Mouse (Mus musculus): ENCODE data around the gene Spint3. TPM values are rescaled to one million over a fixed set of nuclear protein-coding genes. Genes with fewer than 3 reads are reported as not detected.
"Not testable (repeated sequence)": the region's sequence is repeated elsewhere in the genome, so short reads cannot be mapped to it uniquely, and the experiment has no call there.

Gene Spint3
- not detected in 2 replicates for polyA plus RNA-seq (2015; fragmentation: Nextera tagmentation; extraction: Ambion mirVana)

DNA sequence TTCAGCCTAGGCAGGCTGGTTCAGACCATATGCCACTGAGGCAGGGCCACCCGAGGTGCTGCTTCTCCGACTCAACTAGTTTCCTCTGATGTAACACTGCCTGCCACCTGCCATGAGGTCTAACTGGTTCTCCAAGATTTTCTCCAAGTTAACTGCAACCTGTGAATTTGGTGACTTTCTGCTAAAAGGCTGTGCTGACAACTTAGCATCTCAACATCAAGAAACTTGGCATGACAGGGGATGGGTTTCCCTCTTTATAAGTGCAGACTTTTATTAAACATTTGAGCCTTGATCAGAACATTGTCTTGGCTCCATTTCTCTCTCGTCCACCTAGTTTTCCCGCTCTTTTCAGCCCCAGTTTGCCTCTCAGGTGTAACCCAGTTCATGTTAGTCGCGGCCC is at the start of gene Spint3:
Spint3 (minus strand) TSS at position 101 of the 400 bp plus-strand sequence.
- not testable (repeated sequence) for H3K9me3 ChIP-seq (ENCODE audit: control insufficient read depth, low read length); H3K4me2 ChIP-seq (ENCODE audit: low read length); H3K4me1 ChIP-seq (ENCODE audit: control insufficient read depth, insufficient read depth, low read depth, low read length); H3K27me3 ChIP-seq (replicated peaks; ENCODE audit: control insufficient read depth, insufficient read depth, low read length); H3K4me3 ChIP-seq (ENCODE audit: low read length); H3K9ac ChIP-seq (ENCODE audit: low read depth, low read length); ATAC-seq; H3K36me3 ChIP-seq (ENCODE audit: control insufficient read depth, insufficient read depth, low read length); H3K27ac ChIP-seq (ENCODE audit: low read depth, low read length)
- 85% methylated on average over 6 of the region's 6 CpGs for WGBS

DNA sequence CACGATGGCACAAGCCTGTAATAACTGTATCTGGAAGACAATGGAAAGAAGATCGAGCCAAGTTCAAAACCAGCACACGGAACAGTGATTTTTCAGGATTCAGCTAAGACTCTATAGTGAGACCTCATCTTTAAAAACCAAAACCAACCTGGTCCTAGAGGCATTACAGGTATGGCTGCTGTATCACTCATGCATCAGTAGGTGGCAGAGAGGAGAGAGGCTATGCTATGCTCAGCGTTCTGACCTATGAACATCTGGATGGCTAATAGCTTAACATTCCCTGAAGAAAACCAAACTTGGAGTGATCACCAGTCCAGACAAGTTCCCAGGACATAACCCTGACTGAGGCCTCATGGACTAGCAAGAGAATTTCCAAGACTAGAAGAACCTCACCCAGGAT is 48.5 kb upstream of the Spint3 start:
- no peak overlapping the region for H3K27ac ChIP-seq (ENCODE audit: low read depth, low read length)
- 88% methylated on average over 4 of the region's 4 CpGs for WGBS
- H3K36me3 ChIP-seq (ENCODE audit: control insufficient read depth, insufficient read depth, low read length): no peaks in the 10 kb centered on the region
- no peaks in the 10 kb centered on the region for H3K4me1 ChIP-seq (ENCODE audit: control insufficient read depth, insufficient read depth, low read depth, low read length)
- H3K9me3 ChIP-seq (ENCODE audit: control insufficient read depth, low read length): no peaks in the 10 kb centered on the region
- ATAC-seq: no peak
- H3K9ac ChIP-seq (ENCODE audit: low read depth, low read length): no peak overlapping the region
- H3K4me2 ChIP-seq (ENCODE audit: low read length): no peak overlapping the region
- H3K4me3 ChIP-seq (ENCODE audit: low read length): no peak overlapping the region
- no peaks in the 10 kb centered on the region for H3K27me3 ChIP-seq (replicated peaks; ENCODE audit: control insufficient read depth, insufficient read depth, low read length)

DNA sequence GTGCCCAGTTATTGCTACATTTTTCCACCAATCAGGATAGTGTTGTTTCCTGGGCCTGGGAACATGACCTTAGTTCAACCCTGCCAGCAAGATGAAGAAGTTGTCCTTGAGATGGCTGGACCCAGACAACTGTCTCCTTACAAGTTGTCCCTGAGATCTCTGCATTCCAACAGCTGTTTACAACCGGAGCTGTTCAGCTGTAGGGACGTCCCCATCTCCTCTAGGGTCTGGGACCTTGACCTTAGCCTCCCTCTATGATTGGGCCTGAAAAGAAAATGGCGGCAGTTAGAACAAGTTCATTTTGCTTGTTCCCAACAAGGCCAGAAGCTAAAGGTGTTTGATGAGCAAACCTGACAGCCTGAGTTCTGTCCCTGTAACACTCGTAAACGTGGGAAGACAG is 45.8 kb upstream of the Spint3 start:
- 76% methylated on average over 5 of the region's 5 CpGs for WGBS
- Histone ChIP-seq H3K9ac (ENCODE audit: low read depth, low read length) (no peak overlapping the region), H3K27me3 (replicated peaks; ENCODE audit: control insufficient read depth, insufficient read depth, low read length) (no peaks in the 10 kb centered on the region), H3K27ac (ENCODE audit: low read depth, low read length) (no peak overlapping the region), H3K4me1 (ENCODE audit: control insufficient read depth, insufficient read depth, low read depth, low read length) (no peaks in the 10 kb centered on the region), H3K9me3 (ENCODE audit: control insufficient read depth, low read length) (no peaks in the 10 kb centered on the region), H3K4me3 (ENCODE audit: low read length) (no peak overlapping the region), H3K36me3 (ENCODE audit: control insufficient read depth, insufficient read depth, low read length) (no peaks in the 10 kb centered on the region), H3K4me2 (ENCODE audit: low read length) (no peak overlapping the region)
- ATAC-seq: no peak

DNA sequence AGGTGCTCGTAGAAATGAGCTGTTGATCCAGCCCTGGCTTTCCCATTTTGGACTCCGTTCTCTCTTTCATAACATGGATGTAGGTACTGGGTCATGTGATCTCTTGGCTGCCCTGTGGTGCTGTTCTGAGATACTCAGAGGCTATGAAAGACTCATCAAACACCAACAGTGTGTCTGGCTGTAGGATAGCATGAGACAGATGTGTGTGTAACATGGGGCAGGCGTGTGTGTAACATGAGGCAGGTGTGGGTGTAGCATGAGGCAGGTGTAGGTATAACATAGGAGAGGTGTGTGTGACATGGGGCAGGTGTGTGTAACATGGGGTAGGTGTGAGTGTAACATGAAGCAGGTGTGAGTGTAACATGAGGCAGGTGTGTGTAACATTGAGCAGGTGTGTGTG is 42.1 kb upstream of the Spint3 start:
- Histone ChIP-seq H3K27ac (ENCODE audit: low read depth, low read length) (no peak overlapping the region), H3K4me1 (ENCODE audit: control insufficient read depth, insufficient read depth, low read depth, low read length) (no peaks in the 10 kb centered on the region), H3K27me3 (replicated peaks; ENCODE audit: control insufficient read depth, insufficient read depth, low read length) (no peaks in the 10 kb centered on the region), H3K9me3 (ENCODE audit: control insufficient read depth, low read length) (no peaks in the 10 kb centered on the region), H3K4me3 (ENCODE audit: low read length) (no peak overlapping the region), H3K4me2 (ENCODE audit: low read length) (no peak overlapping the region), H3K36me3 (ENCODE audit: control insufficient read depth, insufficient read depth, low read length) (no peaks in the 10 kb centered on the region), H3K9ac (ENCODE audit: low read depth, low read length) (no peak overlapping the region)
- WGBS: 92% methylated on average over 3 of the region's 3 CpGs
- ATAC-seq: no peak

DNA sequence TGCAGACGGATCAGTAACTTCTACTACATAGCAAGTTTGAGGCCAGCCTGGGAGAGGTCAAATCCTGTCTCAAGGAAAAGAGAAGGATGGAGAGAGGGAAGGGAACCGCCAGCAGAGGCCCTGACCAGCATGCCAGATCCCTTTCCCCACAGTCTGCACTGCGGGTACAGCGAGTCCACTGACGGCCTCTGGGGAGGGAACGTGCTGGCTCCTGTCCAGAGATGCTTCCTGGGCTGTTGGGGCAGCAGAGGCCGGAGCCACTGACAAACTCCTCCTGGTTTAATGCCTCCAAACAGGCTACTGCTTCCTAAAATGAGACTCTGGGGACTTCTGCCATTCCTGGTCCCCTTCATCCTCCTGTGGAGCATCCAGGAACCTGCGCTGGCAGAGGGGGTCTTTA is 40.2 kb upstream of the Spint3 start, which contains the start of the genes Wfdc6b and Wfdc8:
Wfdc6b (plus strand) TSS at position 52 of the 400 bp plus-strand sequence.
Wfdc8 (minus strand) TSS at position 156 of the 400 bp plus-strand sequence.
- not testable (repeated sequence) for H3K4me2 ChIP-seq (ENCODE audit: low read length); H3K27me3 ChIP-seq (replicated peaks; ENCODE audit: control insufficient read depth, insufficient read depth, low read length); H3K4me1 ChIP-seq (ENCODE audit: control insufficient read depth, insufficient read depth, low read depth, low read length); H3K9me3 ChIP-seq (ENCODE audit: control insufficient read depth, low read length); H3K27ac ChIP-seq (ENCODE audit: low read depth, low read length); H3K36me3 ChIP-seq (ENCODE audit: control insufficient read depth, insufficient read depth, low read length); ATAC-seq; H3K4me3 ChIP-seq (ENCODE audit: low read length); H3K9ac ChIP-seq (ENCODE audit: low read depth, low read length)
- WGBS: 55% methylated on average over 8 of the region's 8 CpGs

DNA sequence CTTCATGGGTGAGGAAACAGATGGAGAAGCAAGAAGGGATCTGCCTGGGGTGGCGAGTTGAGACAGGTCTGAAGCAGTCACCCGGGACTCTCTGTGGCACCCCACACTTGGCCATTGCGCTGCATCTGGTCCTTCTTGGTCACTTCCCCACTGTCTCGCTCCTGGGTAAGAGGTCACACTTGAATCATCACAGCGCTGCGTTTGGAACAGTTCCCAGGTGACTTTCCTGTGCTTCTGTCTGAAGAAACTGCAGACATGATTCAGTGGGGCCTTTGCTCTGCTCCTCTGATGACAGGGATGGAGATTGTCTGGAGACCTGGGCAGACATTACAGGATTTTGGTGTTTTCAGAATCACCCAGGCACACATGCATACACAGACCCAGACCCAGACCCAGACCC is 35.5 kb upstream of the Spint3 start:
- H3K9ac ChIP-seq (ENCODE audit: low read depth, low read length): no peak overlapping the region
- no peak for ATAC-seq
- no peak overlapping the region for H3K27ac ChIP-seq (ENCODE audit: low read depth, low read length)
- H3K4me2 ChIP-seq (ENCODE audit: low read length): no peak overlapping the region
- H3K4me1 ChIP-seq (ENCODE audit: control insufficient read depth, insufficient read depth, low read depth, low read length): no peaks in the 10 kb centered on the region
- H3K27me3 ChIP-seq (replicated peaks; ENCODE audit: control insufficient read depth, insufficient read depth, low read length): no peaks in the 10 kb centered on the region
- no peaks in the 10 kb centered on the region for H3K36me3 ChIP-seq (ENCODE audit: control insufficient read depth, insufficient read depth, low read length)
- WGBS: 76% methylated on average over 6 of the region's 6 CpGs
- H3K4me3 ChIP-seq (ENCODE audit: low read length): no peak overlapping the region
- no peaks in the 10 kb centered on the region for H3K9me3 ChIP-seq (ENCODE audit: control insufficient read depth, low read length)

DNA sequence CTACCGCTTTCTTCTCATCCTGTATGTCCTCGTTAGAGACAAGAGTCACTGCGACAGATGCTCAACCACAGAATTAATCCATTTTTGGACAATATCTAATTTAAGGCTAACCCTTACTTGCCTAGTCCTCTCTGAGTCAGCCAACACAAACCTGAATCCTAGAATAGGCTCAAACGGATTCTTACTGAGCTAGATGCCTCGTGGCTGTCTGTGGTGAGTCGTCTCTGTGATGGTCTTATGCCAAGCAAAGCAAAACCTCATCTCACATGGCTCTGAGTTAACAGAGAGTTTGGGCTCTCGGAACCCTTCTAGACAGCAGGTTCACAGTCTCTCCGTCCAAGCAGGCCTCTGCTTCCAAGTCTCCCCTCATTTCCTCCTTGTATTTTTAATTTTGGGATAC is 31.2 kb upstream of the Spint3 start:
- Histone ChIP-seq H3K27ac (ENCODE audit: low read depth, low read length) (no peak overlapping the region), H3K36me3 (ENCODE audit: control insufficient read depth, insufficient read depth, low read length) (no peaks in the 10 kb centered on the region), H3K9ac (ENCODE audit: low read depth, low read length) (no peak overlapping the region), H3K9me3 (ENCODE audit: control insufficient read depth, low read length) (no peaks in the 10 kb centered on the region), H3K4me1 (ENCODE audit: control insufficient read depth, insufficient read depth, low read depth, low read length) (no peaks in the 10 kb centered on the region), H3K4me3 (ENCODE audit: low read length) (no peak overlapping the region), H3K27me3 (replicated peaks; ENCODE audit: control insufficient read depth, insufficient read depth, low read length) (no peaks in the 10 kb centered on the region), H3K4me2 (ENCODE audit: low read length) (no peak overlapping the region)
- ATAC-seq: no peak
- WGBS: 88% methylated on average over 8 of the region's 8 CpGs

DNA sequence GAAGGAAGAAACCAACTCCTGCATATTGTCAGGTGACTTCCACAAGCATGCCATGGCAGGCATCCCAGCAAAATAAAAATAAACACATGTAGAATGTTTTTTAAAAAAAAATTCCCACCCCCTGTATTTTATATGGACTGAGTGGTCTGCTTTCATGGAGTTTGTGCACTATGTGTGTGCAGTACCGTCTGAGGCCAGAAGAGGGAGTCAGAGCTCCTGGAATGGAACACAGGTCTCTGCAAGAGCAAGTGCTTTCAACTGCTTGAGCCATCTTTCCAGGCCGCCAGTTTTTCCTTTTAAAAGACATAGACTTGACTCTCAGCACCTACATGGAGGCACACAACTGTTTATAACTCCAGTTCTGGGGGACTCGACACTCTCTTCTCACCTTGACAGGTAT is 30.2 kb upstream of the Spint3 start:
- WGBS: 95% methylated on average over 3 of the region's 3 CpGs

DNA sequence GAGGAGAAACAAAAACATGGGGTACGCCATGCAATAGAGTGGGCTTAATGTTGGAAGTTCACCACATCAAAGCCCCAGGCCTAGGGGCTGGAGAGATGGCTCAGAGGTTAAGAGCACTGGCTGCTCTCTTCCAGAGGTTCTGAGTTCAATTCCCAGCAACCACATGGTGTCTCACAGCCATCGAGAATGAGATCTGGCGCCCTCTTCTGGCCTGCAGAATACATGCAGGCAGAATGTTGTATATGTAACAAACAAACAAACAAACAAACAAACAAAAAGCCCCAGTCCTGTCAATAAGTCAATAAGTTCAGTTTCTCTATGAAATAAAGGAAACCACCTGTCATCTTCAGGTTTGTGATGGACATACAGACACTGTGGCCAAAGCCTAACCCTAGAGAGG is 26.9 kb upstream of the Spint3 start:
- WGBS: 68% methylated on average over 3 of the region's 3 CpGs

More for the DNA sequence above, 30.2 kb upstream of the Spint3 start:
- no peak overlapping the region for H3K9ac ChIP-seq (ENCODE audit: low read depth, low read length)
- H3K4me1 ChIP-seq (ENCODE audit: control insufficient read depth, insufficient read depth, low read depth, low read length): no peaks in the 10 kb centered on the region
- no peak overlapping the region for H3K4me3 ChIP-seq (ENCODE audit: low read length)
- no peaks in the 10 kb centered on the region for H3K27me3 ChIP-seq (replicated peaks; ENCODE audit: control insufficient read depth, insufficient read depth, low read length)
- no peaks in the 10 kb centered on the region for H3K36me3 ChIP-seq (ENCODE audit: control insufficient read depth, insufficient read depth, low read length)
- no peak overlapping the region for H3K4me2 ChIP-seq (ENCODE audit: low read length)
- no peaks in the 10 kb centered on the region for H3K9me3 ChIP-seq (ENCODE audit: control insufficient read depth, low read length)
- H3K27ac ChIP-seq (ENCODE audit: low read depth, low read length): no peak overlapping the region
- ATAC-seq: no peak

DNA sequence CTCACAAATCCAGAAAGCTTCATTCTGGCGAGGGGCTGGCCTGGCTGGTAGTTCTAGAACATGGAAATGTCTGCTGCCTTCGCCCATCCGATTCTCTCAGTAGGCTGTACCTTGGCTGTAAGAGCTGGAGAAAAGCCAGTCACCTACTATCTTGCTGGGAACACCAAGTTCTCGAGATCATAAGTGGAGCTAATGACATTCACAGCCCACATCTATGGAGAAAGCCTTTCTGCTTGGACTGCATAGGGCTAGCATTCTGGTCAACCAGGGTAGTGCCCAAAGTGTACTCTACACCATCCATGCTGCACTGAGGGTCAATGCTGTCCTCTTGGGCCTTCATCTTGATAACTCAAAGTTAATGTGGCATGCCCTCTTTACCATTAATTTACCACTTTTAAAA is 20.2 kb upstream of the Spint3 start, which contains the start of gene Eppin:
Eppin (minus strand) TSS at position 101 of the 400 bp plus-strand sequence.
- H3K4me2 ChIP-seq (ENCODE audit: low read length): no peak within 1 kb of the TSS
- H3K27me3 ChIP-seq (replicated peaks; ENCODE audit: control insufficient read depth, insufficient read depth, low read length): no peaks in the 10 kb centered on the region
- no peak within 1 kb of the TSS for H3K4me3 ChIP-seq (ENCODE audit: low read length)
- WGBS: 80% methylated on average over 4 of the region's 4 CpGs
- H3K4me1 ChIP-seq (ENCODE audit: control insufficient read depth, insufficient read depth, low read depth, low read length): no peaks in the 10 kb centered on the region
- no peak for ATAC-seq
- no peak within 1 kb of the TSS for H3K9ac ChIP-seq (ENCODE audit: low read depth, low read length)
- H3K36me3 ChIP-seq (ENCODE audit: control insufficient read depth, insufficient read depth, low read length): no peaks in the 10 kb centered on the region
- H3K27ac ChIP-seq (ENCODE audit: low read depth, low read length): no peak within 1 kb of the TSS
- H3K9me3 ChIP-seq (ENCODE audit: control insufficient read depth, low read length): no peaks in the 10 kb centered on the region

More for the DNA sequence above, 26.9 kb upstream of the Spint3 start:
- no peak overlapping the region for H3K27ac ChIP-seq (ENCODE audit: low read depth, low read length)
- H3K27me3 ChIP-seq (replicated peaks; ENCODE audit: control insufficient read depth, insufficient read depth, low read length): no peaks in the 10 kb centered on the region
- no peaks in the 10 kb centered on the region for H3K36me3 ChIP-seq (ENCODE audit: control insufficient read depth, insufficient read depth, low read length)
- H3K4me3 ChIP-seq (ENCODE audit: low read length): no peak overlapping the region
- H3K4me2 ChIP-seq (ENCODE audit: low read length): no peak overlapping the region
- no peak for ATAC-seq
- H3K9ac ChIP-seq (ENCODE audit: low read depth, low read length): no peak overlapping the region
- no peaks in the 10 kb centered on the region for H3K4me1 ChIP-seq (ENCODE audit: control insufficient read depth, insufficient read depth, low read depth, low read length)
- H3K9me3 ChIP-seq (ENCODE audit: control insufficient read depth, low read length): no peaks in the 10 kb centered on the region
